Mouse (Mus musculus) neural tube, embryonic 15.5 days (tissue): ENCODE data around the gene Mecr. TPM values are rescaled to one million over a fixed set of nuclear protein-coding genes. Genes with fewer than 3 reads are reported as not detected.
"Not testable (repeated sequence)": the region's sequence is repeated elsewhere in the genome, so short reads cannot be mapped to it uniquely, and the experiment has no call there.

ENCODE experiments used
- ATAC-seq: fragments of 200-750 bp; cut with Nextera tagmentation; 2 replicates; pipeline ENCODE4 v1.8.0; 2017; ENCODE audit warnings: mild to moderate bottlenecking, moderate TSS enrichment, moderate library complexity; ENCODE audit not compliant: low FRiP score
- H3K27ac ChIP-seq: fragments of 300-500 bp; sonication (generic); replicated peaks from 2 replicates; pipeline ENCODE4 v1.5.1; 2015; ENCODE audit warnings: mild to moderate bottlenecking, inconsistent platforms
- H3K27me3 ChIP-seq: fragments of 300-500 bp; sonication (generic); replicated peaks from 2 replicates; pipeline ENCODE4 v1.6.1; 2015; ENCODE audit warnings: inconsistent platforms
- H3K36me3 ChIP-seq: fragments of 300-500 bp; sonication (generic); 2 replicates; pipeline ENCODE4 v1.6.1; 2015; ENCODE audit warnings: inconsistent platforms
- H3K4me1 ChIP-seq: fragments of 300-500 bp; sonication (generic); 2 replicates; pipeline ENCODE4 v1.6.1; 2015; ENCODE audit warnings: inconsistent platforms
- H3K4me2 ChIP-seq: fragments of 300-500 bp; sonication (generic); 2 replicates; pipeline ENCODE4 v1.6.1; 2015; ENCODE audit warnings: inconsistent platforms, mild to moderate bottlenecking, moderate library complexity
- H3K4me3 ChIP-seq: fragments of 300-500 bp; sonication (generic); replicated peaks from 2 replicates; pipeline ENCODE4 v1.5.1; 2015; ENCODE audit warnings: mild to moderate bottlenecking, inconsistent platforms
- H3K9ac ChIP-seq: fragments of 300-500 bp; sonication (generic); replicated peaks from 2 replicates; pipeline ENCODE4 v1.6.1; 2015; ENCODE audit warnings: mild to moderate bottlenecking, inconsistent platforms
- H3K9me3 ChIP-seq: fragments of 300-500 bp; sonication (generic); replicated peaks from 2 replicates; pipeline ENCODE4 v1.6.1; 2016; ENCODE audit warnings: inconsistent platforms
- WGBS: fragments of 180-500 bp; shearing (Covaris S2); methylation state at CpG from one replicate; pipeline ENCODE4 v1.1.7; 2015; ENCODE audit warnings: mixed read lengths; 5-methylcytosine and 5-hydroxymethylcytosine counted together
- polyA plus RNA-seq: library from polyadenylated mRNA; unstranded; fragments of >200 nt; fragmentation: Nextera tagmentation; extraction: Ambion mirVana; gene quantifications from 2 replicates; pipeline ENCODE4 v1.2.1, GENCODE M21; 2015

The Mecr gene
- 38.3 and 39.2 TPM in 2 replicates for polyA plus RNA-seq

GRCm38 (mm10) chr4:131843290-131843743 lies at the start of gene Mecr:
Gene Mecr (plus strand): TSS chr4:131843470.
- under 1% methylated on average over 37 of the region's 37 CpGs for WGBS
- peak; percentile 75 for ATAC-seq
- Histone ChIP-seq H3K9ac (peak within 1 kb of the TSS; percentile 79), H3K4me2 (peak within 1 kb of the TSS; percentile 91), H3K27me3 (peaks cover 23% of the 10 kb centered on the region), H3K4me1 (peaks cover 25% of the 10 kb centered on the region), H3K27ac (peak within 1 kb of the TSS; percentile 41; the same call in 1 of the 2 replicates), H3K36me3 (no peaks in the 10 kb centered on the region), H3K9me3 (no peaks in the 10 kb centered on the region), H3K4me3 (peak within 1 kb of the TSS; percentile 94)

- Histone ChIP-seq H3K4me3 (no peak overlapping the region), H3K27ac (no peak overlapping the region), H3K9ac (no peak overlapping the region), H3K36me3 (no peaks in the 10 kb centered on the region), H3K4me2 (no peak overlapping the region), H3K4me1 (0 out of 2 replicates have a peak, but pooled peaks cover 9% of the 10 kb centered on the region), H3K27me3 (no peaks in the 10 kb centered on the region), H3K9me3 (no peaks in the 10 kb centered on the region)
- 61% methylated on average over 14 of the region's 14 CpGs for WGBS
- ATAC-seq: no peak
Observed at GRCm38 (mm10) chr4:131796312-131797080, 46.8 kb upstream of the Mecr start.

GRCm38 (mm10) chr4:131797483-131797882 lies 45.8 kb upstream of the Mecr start:
- Histone ChIP-seq H3K27me3 (no peaks in the 10 kb centered on the region), H3K9ac (no peak overlapping the region), H3K9me3 (no peaks in the 10 kb centered on the region), H3K4me3 (no peak overlapping the region), H3K27ac (no peak overlapping the region), H3K36me3 (no peaks in the 10 kb centered on the region), H3K4me2 (no peak overlapping the region), H3K4me1 (0 out of 2 replicates have a peak, but pooled peaks cover 9% of the 10 kb centered on the region)
- 58% methylated on average over 7 of the region's 7 CpGs for WGBS
- ATAC-seq: peak; percentile 39

GRCm38 (mm10) chr4:131797920-131798319 lies 45.4 kb upstream of the Mecr start:
- ATAC-seq: no peak
- H3K27ac ChIP-seq: no peak overlapping the region
- no peaks in the 10 kb centered on the region for H3K27me3 ChIP-seq
- H3K9ac ChIP-seq: no peak overlapping the region
- H3K36me3 ChIP-seq: no peaks in the 10 kb centered on the region
- H3K4me2 ChIP-seq: no peak overlapping the region
- WGBS: 55% methylated on average over 12 of the region's 12 CpGs
- H3K4me1 ChIP-seq: 0 out of 2 replicates have a peak, but pooled peaks cover 9% of the 10 kb centered on the region
- H3K4me3 ChIP-seq: no peak overlapping the region
- H3K9me3 ChIP-seq: no peaks in the 10 kb centered on the region

GRCm38 (mm10) chr4:131798968-131799367 lies 44.3 kb upstream of the Mecr start:
- Histone ChIP-seq H3K4me1 (0 out of 2 replicates have a peak, but pooled peaks cover 11% of the 10 kb centered on the region), H3K9me3 (no peaks in the 10 kb centered on the region), H3K4me2 (no peak overlapping the region), H3K27me3 (no peaks in the 10 kb centered on the region), H3K27ac (no peak overlapping the region), H3K9ac (no peak overlapping the region), H3K4me3 (no peak overlapping the region), H3K36me3 (no peaks in the 10 kb centered on the region)
- ATAC-seq: no peak
- WGBS: 27% methylated on average over 3 of the region's 4 CpGs

- H3K27me3 ChIP-seq: no peaks in the 10 kb centered on the region
- 0 out of 2 replicates have a peak, but pooled peaks cover 3% of the 10 kb centered on the region for H3K4me1 ChIP-seq
- H3K9me3 ChIP-seq: no peaks in the 10 kb centered on the region
- H3K36me3 ChIP-seq: no peaks in the 10 kb centered on the region
- 68% methylated on average over 9 of the region's 9 CpGs for WGBS
- ATAC-seq: no peak
- no peak overlapping the region for H3K4me2 ChIP-seq
- H3K4me3 ChIP-seq: no peak overlapping the region
- H3K27ac ChIP-seq: no peak overlapping the region
- no peak overlapping the region for H3K9ac ChIP-seq
Observed at GRCm38 (mm10) chr4:131803846-131804245, 39.4 kb upstream of the Mecr start.

- not testable (repeated sequence) for H3K27me3 ChIP-seq
- WGBS: 97% methylated on average over 5 of the region's 6 CpGs
- ATAC-seq: 0 out of 2 replicates have a peak, but pooled peaks have one; percentile 41
Observed at GRCm38 (mm10) chr4:131804732-131805131, 38.5 kb upstream of the Mecr start.

GRCm38 (mm10) chr4:131805255-131805654 lies 38.0 kb upstream of the Mecr start:
- Histone ChIP-seq H3K9me3 (no peaks in the 10 kb centered on the region), H3K4me2 (no peak overlapping the region), H3K4me1 (0 out of 2 replicates have a peak, but pooled peaks cover 3% of the 10 kb centered on the region), H3K27ac (no peak overlapping the region), H3K4me3 (no peak overlapping the region), H3K9ac (no peak overlapping the region), H3K27me3 (no peaks in the 10 kb centered on the region), H3K36me3 (no peaks in the 10 kb centered on the region)
- 79% methylated on average over 3 of the region's 3 CpGs for WGBS
- no peak for ATAC-seq

More at GRCm38 (mm10) chr4:131804732-131805131, 38.5 kb upstream of the Mecr start:
- H3K36me3 ChIP-seq, H3K9ac ChIP-seq, H3K4me3 ChIP-seq, H3K27ac ChIP-seq, H3K4me2 ChIP-seq, H3K9me3 ChIP-seq, H3K4me1 ChIP-seq: not testable (repeated sequence)

GRCm38 (mm10) chr4:131812458-131812857 lies 30.8 kb upstream of the Mecr start:
- Histone ChIP-seq H3K9me3 (no peaks in the 10 kb centered on the region), H3K27ac (peak overlapping the region; percentile 38; the same call in 1 of the 2 replicates), H3K9ac (no peak overlapping the region), H3K36me3 (no peaks in the 10 kb centered on the region), H3K27me3 (no peaks in the 10 kb centered on the region), H3K4me2 (no peak overlapping the region), H3K4me3 (no peak overlapping the region), H3K4me1 (peaks cover 6% of the 10 kb centered on the region; the same call in 1 of the 2 replicates)
- 65% methylated on average over 11 of the region's 11 CpGs for WGBS
- ATAC-seq: no peak

- Histone ChIP-seq H3K36me3 (no peaks in the 10 kb centered on the region), H3K27ac (no peak overlapping the region), H3K9ac (no peak overlapping the region), H3K9me3 (no peaks in the 10 kb centered on the region), H3K27me3 (peaks cover 2% of the 10 kb centered on the region; the same call in 1 of the 2 replicates), H3K4me1 (peaks cover 6% of the 10 kb centered on the region; the same call in 1 of the 2 replicates), H3K4me2 (no peak overlapping the region), H3K4me3 (no peak overlapping the region)
- ATAC-seq: no peak
- 92% methylated on average over 7 of the region's 7 CpGs for WGBS
Observed at GRCm38 (mm10) chr4:131813798-131814197, 29.5 kb upstream of the Mecr start.

- H3K4me1 ChIP-seq: peaks cover 6% of the 10 kb centered on the region; the same call in 1 of the 2 replicates
- 84% methylated on average over 10 of the region's 10 CpGs for WGBS
- no peak overlapping the region for H3K27ac ChIP-seq
- no peak overlapping the region for H3K4me3 ChIP-seq
- H3K9ac ChIP-seq: no peak overlapping the region
- H3K9me3 ChIP-seq: no peaks in the 10 kb centered on the region
- peaks cover 8% of the 10 kb centered on the region; the same call in 1 of the 2 replicates for H3K27me3 ChIP-seq
- no peak for ATAC-seq
- H3K36me3 ChIP-seq: no peaks in the 10 kb centered on the region
- no peak overlapping the region for H3K4me2 ChIP-seq
Observed at GRCm38 (mm10) chr4:131814869-131815268, 28.4 kb upstream of the Mecr start.

GRCm38 (mm10) chr4:131815774-131816173 lies 27.5 kb upstream of the Mecr start:
- H3K4me3 ChIP-seq: no peak overlapping the region
- H3K27me3 ChIP-seq: peaks cover 10% of the 10 kb centered on the region; the same call in 1 of the 2 replicates
- 68% methylated on average over 10 of the region's 10 CpGs for WGBS
- H3K36me3 ChIP-seq: no peaks in the 10 kb centered on the region
- no peak overlapping the region for H3K27ac ChIP-seq
- H3K4me1 ChIP-seq: peaks cover 8% of the 10 kb centered on the region
- no peak overlapping the region for H3K9ac ChIP-seq
- H3K4me2 ChIP-seq: no peak overlapping the region
- no peaks in the 10 kb centered on the region for H3K9me3 ChIP-seq
- ATAC-seq: no peak
